Mouse (Mus musculus) layer of hippocampus, adult 2 months (tissue): ENCODE measurements around the gene Gm10961. TPM values are rescaled to one million over a fixed set of nuclear protein-coding genes. Genes with fewer than 3 reads are reported as not detected.

ENCODE experiments used
- DNase-seq, 2 experiments: peaks; one replicate each; pipeline ENCODE4 v3.0.0; 2022; ENCODE audit warnings: low spot score in 2 of 2
- H3K27ac ChIP-seq: fragments of 200-600 bp; 2 replicates; pipeline ENCODE4 v1.8.1; 2022
- H3K4me3 ChIP-seq: fragments of 200-600 bp; 2 replicates; pipeline ENCODE4 v1.8.1; 2022; ENCODE audit warnings: mild to moderate bottlenecking
- CTCF ChIP-seq: fragments of 200-600 bp; conservative IDR thresholded peaks from 2 replicates; pipeline ENCODE4 v1.8.1; 2022; ENCODE audit warnings: antibody characterized with exemption, mild to moderate bottlenecking, moderate library complexity
- total RNA-seq, 2 experiments: library from RNA; stranded (reverse); gene quantifications; 2 replicates each; pipeline ENCODE4 v1.2.3; 2021

Gm10961 gene
- total RNA-seq, 2 experiments from 2014 or later = not detected

- no peak overlapping the region for H3K27ac ChIP-seq
- no peak overlapping the region for H3K4me3 ChIP-seq
- DNase-seq = no peak
- TF ChIP-seq CTCF = no peak
Observed at GRCm38 (mm10) chr3:107654861-107655260, 23.7 kb downstream of the Gm10961 start.

- DNase-seq = no peak
- no peak for TF ChIP-seq CTCF
- no peak overlapping the region for H3K27ac ChIP-seq
- H3K4me3 ChIP-seq = no peak overlapping the region
Observed at GRCm38 (mm10) chr3:107655491-107655890, 24.4 kb downstream of the Gm10961 start.

- Histone ChIP-seq H3K4me3 (no peak overlapping the region), H3K27ac (no peak overlapping the region)
- no peak for TF ChIP-seq CTCF
- no peak for DNase-seq
Observed at GRCm38 (mm10) chr3:107656151-107656550, 25.0 kb downstream of the Gm10961 start.

GRCm38 (mm10) chr3:107656888-107657287 lies 25.8 kb downstream of the Gm10961 start:
- TF ChIP-seq CTCF = no peak
- no peak for DNase-seq
- Histone ChIP-seq H3K27ac (no peak overlapping the region), H3K4me3 (no peak overlapping the region)

GRCm38 (mm10) chr3:107659000-107659399 lies 27.9 kb downstream of the Gm10961 start:
- Histone ChIP-seq H3K4me3 (no peak overlapping the region), H3K27ac (no peak overlapping the region)
- TF ChIP-seq CTCF = peak; percentile 71
- no peak for DNase-seq

- H3K27ac ChIP-seq = no peak overlapping the region
- no peak for DNase-seq
Observed at GRCm38 (mm10) chr3:107664641-107665040, 33.5 kb downstream of the Gm10961 start.

GRCm38 (mm10) chr3:107667426-107667825 lies 36.3 kb downstream of the Gm10961 start:
- no peak for TF ChIP-seq CTCF

More at GRCm38 (mm10) chr3:107664641-107665040, 33.5 kb downstream of the Gm10961 start:
- no peak overlapping the region for H3K4me3 ChIP-seq
- no peak for TF ChIP-seq CTCF

GRCm38 (mm10) chr3:107668786-107669185 lies 37.7 kb downstream of the Gm10961 start:
- H3K27ac ChIP-seq = no peak overlapping the region
- TF ChIP-seq CTCF = no peak
- DNase-seq = no peak

More at GRCm38 (mm10) chr3:107667426-107667825, 36.3 kb downstream of the Gm10961 start:
- no peak overlapping the region for H3K27ac ChIP-seq
- DNase-seq = no peak
- no peak overlapping the region for H3K4me3 ChIP-seq

GRCm38 (mm10) chr3:107670500-107670899 lies 39.4 kb downstream of the Gm10961 start:
- no peak overlapping the region for H3K4me3 ChIP-seq
- H3K27ac ChIP-seq = no peak overlapping the region
- DNase-seq = no peak
- TF ChIP-seq CTCF = no peak

More at GRCm38 (mm10) chr3:107668786-107669185, 37.7 kb downstream of the Gm10961 start:
- no peak overlapping the region for H3K4me3 ChIP-seq

- no peak for DNase-seq
- no peak overlapping the region for H3K27ac ChIP-seq
- no peak for TF ChIP-seq CTCF
- H3K4me3 ChIP-seq = no peak overlapping the region
Observed at GRCm38 (mm10) chr3:107671509-107671908, 40.4 kb downstream of the Gm10961 start.

- no peak for TF ChIP-seq CTCF
- H3K4me3 ChIP-seq = peak overlapping the region; percentile 20
- DNase-seq = peak; percentile 70 to 83
- peak overlapping the region; percentile 88 for H3K27ac ChIP-seq
Observed at GRCm38 (mm10) chr3:107680790-107681576, 49.9 kb downstream of the Gm10961 start.

Other genes with a start within 250 kb of the Gm10961 start
- gene Kcnc4, start 171.8 kb upstream of the Gm10961 start, total RNA-seq = 10 to 100 TPM; 59.1 to 62.3 TPM
- 100 to 1,000 TPM; 276 to 290 TPM for gene Slc6a17, start 113.3 kb upstream of the Gm10961 start, total RNA-seq
- gene Ubl4b, start 76.2 kb upstream of the Gm10961 start, total RNA-seq = not detected
- gene Alx3, start 36.3 kb upstream of the Gm10961 start, total RNA-seq = under 1 TPM; 0.56 to 0.84 TPM
- 10 to 100 TPM; 74.5 to 79.2 TPM for gene Strip1, start 372 bp downstream of the Gm10961 start, total RNA-seq
- gene Ahcyl1, start 65.2 kb downstream of the Gm10961 start, total RNA-seq = 100 to 1,000 TPM; 338 to 346 TPM
- 10 to 100 TPM; 20.4 to 20.5 TPM for gene Csf1, start 129.1 kb downstream of the Gm10961 start, total RNA-seq
- not detected for gene Eps8l3, start 245.9 kb downstream of the Gm10961 start, total RNA-seq